Mouse (Mus musculus) ES-Bruce4 (cell line): Measurements from ENCODE around the gene Ctdspl.

Source experiments
- CTCF ChIP-seq: IDR thresholded peaks from one replicate; pipeline ENCODE4 v1.8.1; 2011; ENCODE audit warnings: low read depth, low read length
- EP300 ChIP-seq: IDR thresholded peaks from 2 replicates; pipeline ENCODE4 v1.6.1; 2011; ENCODE audit warnings: low read depth, low read length; ENCODE audit not compliant: insufficient read depth
- POLR2A ChIP-seq: IDR thresholded peaks from one replicate; pipeline ENCODE4 v1.8.1; 2011; ENCODE audit warnings: low read length; ENCODE audit not compliant: insufficient read depth

GRCm38 (mm10) chr9:119087309-119087708 lies 161.1 kb downstream of the Ctdspl start:
- TF ChIP-seq CTCF (no peak), EP300 (no peak), POLR2A (no peak)
